Mouse (Mus musculus): Measurements from ENCODE around the gene Map4k1.

- TF ChIP-seq CTCF (IDR thresholded peaks at IDR 0.05; ENCODE audit: low read depth) (no peak), EP300 (IDR thresholded peaks at IDR 0.05; ENCODE audit: low read depth) (no peak)
Measured at GRCm38 (mm10) chr7:29043674-29044057, 61.8 kb downstream of the Map4k1 start.

Measured in heart, postnatal 0 days (tissue).